Mouse (Mus musculus) ES-Bruce4 (cell line): ENCODE results near the gene Kcnj3.

ENCODE experiments used
- CTCF ChIP-seq: IDR thresholded peaks from one replicate; pipeline ENCODE4 v1.8.1; 2011; ENCODE audit warnings: low read depth, low read length
- POLR2A ChIP-seq: IDR thresholded peaks from one replicate; pipeline ENCODE4 v1.8.1; 2011; ENCODE audit warnings: low read length; ENCODE audit not compliant: insufficient read depth

GRCm38 (mm10) chr2:55432104-55432503, 3.7 kb upstream of the Kcnj3 start:
- TF ChIP-seq POLR2A (no peak), CTCF (no peak)
